Mouse (Mus musculus): ENCODE results near the gene Syngr1. TPM values are rescaled to one million over a fixed set of nuclear protein-coding genes. Genes with fewer than 3 reads are reported as not detected.

Syngr1 gene
- total and polyA plus RNA-seq, 3 experiments = 9.7 to 14.8 (median 11.3) TPM

- no peak overlapping the region for H3K9ac ChIP-seq (ENCODE audit: insufficient read depth, low read depth)
- no peak for TF ChIP-seq ZNF384 (IDR thresholded peaks at IDR 0.05; ENCODE audit: low read depth, low read length)
- TF ChIP-seq POLR2AphosphoS2 (IDR thresholded peaks at IDR 0.05; ENCODE audit: low read depth, low read length) = no peak
- TF ChIP-seq NRF1 (IDR thresholded peaks at IDR 0.05; ENCODE audit: low read depth, low read length) = no peak
- TF ChIP-seq USF1 (IDR thresholded peaks at IDR 0.05; ENCODE audit: low read depth, low read length) = no peak
- no peak for TF ChIP-seq CHD2 (IDR thresholded peaks at IDR 0.05; ENCODE audit: low read length)
- no peak for TF ChIP-seq ZC3H11A (IDR thresholded peaks at IDR 0.05; ENCODE audit: low read depth, low read length)
- TF ChIP-seq MAZ (IDR thresholded peaks at IDR 0.05; ENCODE audit: low read depth, low read length) = no peak
- no peak for TF ChIP-seq MAFK (IDR thresholded peaks at IDR 0.05; ENCODE audit: insufficient replicate concordance, low read length)
- no peak for TF ChIP-seq TCF12 (IDR thresholded peaks at IDR 0.05; ENCODE audit: low read depth, low read length)
- TF ChIP-seq ETS1 (conservative IDR thresholded peaks at IDR 0.05; ENCODE audit: low read depth, low read length) = no peak
- DNase-seq (ENCODE audit: extremely low read depth) = no peak
- H3K27ac ChIP-seq (ENCODE audit: insufficient read depth, low read depth) = no peak overlapping the region
- in situ Hi-C loops (cut with MboI; ENCODE audit: low pct_ligation_motif_present, low pct_unique_long_range_greater_than_20kb, low sequenced_read_pairs) (loop anchor here (5.0 kb wide), 1 partner anchor 123 kb away; no protein-coding TSS in a partner anchor), dilution Hi-C loops (cut with MboI; ENCODE audit: extremely low pct_ligation_motif_present, extremely low pct_unique_long_range_greater_than_20kb, low sequenced_read_pairs) (no loop called here)
- peaks cover 35 to 37% of the 10 kb centered on the region in 2 experiments for H3K36me3 ChIP-seq (replicated peaks in 1 of 2; ENCODE audit: control insufficient read depth in 1 of 2, insufficient read depth in 1 of 2, low read length in 1 of 2)
- H3K4me1 ChIP-seq (ENCODE audit: control insufficient read depth in 1 of 2, insufficient read depth in 2 of 2) = peaks cover 26 to 71% of the 10 kb centered on the region in 2 experiments
- H3K4me2 ChIP-seq (ENCODE audit: insufficient read depth, low read depth, poor library complexity, severe bottlenecking) = no peak overlapping the region
- peaks cover 7% of the 10 kb centered on the region for H3K79me2 ChIP-seq (replicated peaks; ENCODE audit: control insufficient read depth, extremely low read depth, insufficient read depth, poor library complexity, severe bottlenecking)
- H3K4me3 ChIP-seq (replicated peaks in 1 of 3; ENCODE audit: low read depth in 2 of 3, low read length in 2 of 3, poor library complexity in 1 of 3) = no peak overlapping the region
- H3K9me3 ChIP-seq (replicated peaks; ENCODE audit: low read length) = no peaks in the 10 kb centered on the region
- no peaks in the 10 kb centered on the region for H3K27me3 ChIP-seq (replicated peaks)
Measured at GRCm38 (mm10) chr15:80075374-80075694, 15.8 kb upstream of the Syngr1 start.

DNA sequence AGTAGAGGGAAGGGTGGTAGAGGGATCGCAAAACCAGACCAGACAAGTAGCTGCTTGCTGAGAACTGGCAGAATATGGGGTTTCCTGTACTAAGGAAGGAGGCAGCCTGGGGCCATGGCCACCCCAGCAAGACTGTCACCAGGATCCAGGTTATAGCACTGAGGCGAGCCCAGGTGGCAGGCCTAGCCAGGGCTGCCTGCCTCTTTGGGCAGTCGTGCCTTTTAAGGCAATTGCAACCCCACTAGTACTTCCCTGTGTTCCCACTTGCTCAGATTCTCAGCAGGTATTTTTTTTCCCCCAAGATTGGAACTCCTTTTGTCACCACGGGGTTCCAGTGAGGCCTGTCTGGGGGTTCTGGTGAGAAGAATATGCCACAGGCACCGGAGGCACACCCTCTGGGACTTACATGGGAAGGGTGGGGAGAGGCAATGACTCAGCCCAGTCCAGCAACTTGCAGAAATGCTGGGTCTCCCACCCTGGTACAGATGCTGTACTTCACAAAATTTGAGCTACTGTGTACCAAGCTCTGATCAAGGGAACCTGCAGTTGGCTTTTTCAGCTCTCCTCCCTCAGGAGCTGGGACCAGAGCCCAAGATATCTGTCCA lies 15.3 kb upstream of the Syngr1 start:
- H3K79me2 ChIP-seq (replicated peaks; ENCODE audit: control insufficient read depth, extremely low read depth, insufficient read depth, poor library complexity, severe bottlenecking) = peaks cover 12% of the 10 kb centered on the region
- TF ChIP-seq TBP (conservative IDR thresholded peaks at IDR 0.05; ENCODE audit: low read depth, low read length) = peak; percentile 66; the same call in 1 of the 2 replicates
- no peak for TF ChIP-seq IRF4 (IDR thresholded peaks at IDR 0.05; ENCODE audit: low read depth, low read length)
- 0 out of 2 replicates have a peak, but pooled peaks have one; percentile 47 for TF ChIP-seq UBTF (IDR thresholded peaks at IDR 0.05; ENCODE audit: low read depth, low read length)
- DNase-seq (ENCODE audit: extremely low read depth) = no peak
- in situ Hi-C loops (cut with MboI; ENCODE audit: low pct_ligation_motif_present, low pct_unique_long_range_greater_than_20kb, low sequenced_read_pairs) = loop anchor here (5.0 kb wide), 1 partner anchor 124 kb away; no protein-coding TSS in a partner anchor
- no peak overlapping the region for H3K27ac ChIP-seq (ENCODE audit: insufficient read depth, low read depth)
- H3K36me3 ChIP-seq (replicated peaks in 1 of 2; ENCODE audit: control insufficient read depth in 1 of 2, insufficient read depth in 1 of 2, low read length in 1 of 2) = peaks cover 40 to 42% of the 10 kb centered on the region in 2 experiments
- H3K4me2 ChIP-seq (ENCODE audit: insufficient read depth, low read depth, poor library complexity, severe bottlenecking) = no peak overlapping the region
- H3K4me3 ChIP-seq (replicated peaks in 1 of 3; ENCODE audit: low read depth in 2 of 3, low read length in 2 of 3, poor library complexity in 1 of 3) = no peak overlapping the region
- H3K9ac ChIP-seq (ENCODE audit: insufficient read depth, low read depth) = no peak overlapping the region
- peaks cover 26 to 71% of the 10 kb centered on the region in 2 experiments for H3K4me1 ChIP-seq (ENCODE audit: control insufficient read depth in 1 of 2, insufficient read depth in 2 of 2)
- dilution Hi-C loops (cut with MboI; ENCODE audit: extremely low pct_ligation_motif_present, extremely low pct_unique_long_range_greater_than_20kb, low sequenced_read_pairs) = no loop called here
- no peaks in the 10 kb centered on the region for H3K9me3 ChIP-seq (replicated peaks; ENCODE audit: low read length)
- H3K27me3 ChIP-seq (replicated peaks) = no peaks in the 10 kb centered on the region
